In the genomic region with DNA sequence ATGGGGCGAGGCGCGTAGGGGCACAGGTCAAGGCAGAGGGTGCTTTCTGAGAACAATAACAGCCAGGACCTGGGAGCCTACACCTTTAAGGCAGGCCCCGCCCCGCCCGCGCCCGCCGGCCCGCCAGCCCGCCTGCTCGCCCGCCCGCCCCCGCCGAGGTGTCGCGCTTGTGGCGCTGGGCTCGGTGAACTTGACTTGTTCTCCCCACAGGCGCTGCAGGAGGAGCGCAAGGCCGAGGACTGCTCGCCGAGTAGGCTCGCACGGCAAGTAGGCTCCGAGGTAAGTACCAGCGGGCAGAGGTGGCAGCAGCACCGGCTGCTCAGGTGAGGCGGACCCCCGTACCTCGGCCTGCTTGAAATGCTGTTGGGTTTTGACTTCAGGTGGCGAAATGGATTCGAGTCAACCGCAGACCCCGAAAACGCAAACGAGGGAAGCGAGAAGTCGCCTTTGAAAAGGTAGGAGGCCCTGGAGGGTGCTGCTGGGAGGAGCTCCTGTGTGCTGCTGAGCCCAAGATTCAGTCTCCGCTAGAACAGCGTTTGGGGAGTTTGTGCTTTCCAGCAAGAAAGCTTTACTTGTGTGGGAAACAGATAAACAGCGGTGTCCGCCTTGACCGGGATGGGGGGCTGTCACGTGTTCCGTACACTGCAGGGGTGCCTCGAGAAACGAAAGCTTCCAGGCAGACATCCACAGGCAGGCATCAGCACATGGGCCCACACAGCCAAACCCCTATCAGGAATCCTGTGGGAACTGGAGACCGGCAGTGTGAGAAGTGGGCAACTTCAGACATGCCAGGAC, we compare ENCODE assay signal across 8 mouse cellular contexts.
A peak's percentile ranks its signal among the peaks of the same experiment; 100 is the strongest.
DNase-seq lines count a peak whose midpoint lies in the region; ATAC-seq and TF ChIP-seq lines count a peak whose summit lies in the region.

No protein-coding gene starts in this region.

- peak; percentile 54 for ATAC-seq in CD4-positive, CD25-positive, alpha-beta regulatory T cell, adult 4 months
- ATAC-seq in erythroblast, adult 5-6 weeks (replicated peaks; ENCODE audit: low FRiP score, poor library complexity, severe bottlenecking): peak; percentile 72
- ATAC-seq in lung, embryonic 15.5 days (ENCODE audit: borderline replicate concordance, extremely low read depth, low FRiP score, low TSS enrichment): peak; percentile 80

- H3K9ac ChIP-seq in lung, embryonic 15.5 days: peak overlapping the region; percentile 78

- H3K4me1 ChIP-seq in lung, embryonic 15.5 days: peaks cover 64% of the 10 kb centered on the region
- peaks cover 12% of the 10 kb centered on the region for H3K4me1 ChIP-seq in olfactory bulb, adult 2 months (ENCODE audit: control insufficient read depth, insufficient read depth, low read length)

- peak overlapping the region; percentile 63 for H3K4me3 ChIP-seq in lung, embryonic 15.5 days
- H3K4me3 ChIP-seq in olfactory bulb, adult 2 months (ENCODE audit: insufficient read depth, low read depth, low read length): peak overlapping the region; percentile 96

- no peaks in the 10 kb centered on the region for H3K9me3 ChIP-seq in lung, embryonic 15.5 days

- peak; percentile 77; the same call in 1 of the 2 replicates for TF ChIP-seq POLR2A in olfactory bulb, adult 2 months (IDR thresholded peaks at IDR 0.05; ENCODE audit: insufficient read depth, low read depth, low read length)

- H3K27me3 ChIP-seq in lung, embryonic 15.5 days: no peaks in the 10 kb centered on the region

- H3K36me3 ChIP-seq in lung, embryonic 15.5 days: no peaks in the 10 kb centered on the region

- under 1% methylated on average over 51 of the region's 51 CpGs for WGBS in lung, embryonic 15.5 days
- under 1% methylated on average over 51 of the region's 51 CpGs for WGBS in olfactory bulb, adult 2 months

- H3K27ac ChIP-seq in lung, embryonic 15.5 days: peak overlapping the region; percentile 92
- peak overlapping the region; percentile 98 for H3K27ac ChIP-seq in olfactory bulb, adult 2 months (ENCODE audit: insufficient read depth, low read depth, low read length)

- intact Hi-C loops in heart, postnatal 10 days (cut with DNase I): loop anchor here (2.0 to 5.0 kb wide), 2 partner anchors 33 to 92 kb away; no protein-coding TSS in a partner anchor

- no peak for TF ChIP-seq CTCF in olfactory bulb, adult 2 months (IDR thresholded peaks at IDR 0.05; ENCODE audit: insufficient read depth, low read depth, low read length)

- peak overlapping the region; percentile 60 for H3K4me2 ChIP-seq in lung, embryonic 15.5 days

- peak; percentile 88 for DNase-seq in brain, adult 2 months (ENCODE audit: low read depth, low spot score)
- peak; percentile 87 to 91 for DNase-seq in heart, postnatal 10 days
- DNase-seq in kidney, postnatal 4 days: peak; percentile 89 to 93
- DNase-seq in thymus, adult 18-20 months: peak; percentile 81 to 84

Comparison
In these comparisons a context has a peak if more than half of its experiments do, and no peak if none do; other contexts are left out.
1. Peak in every context shown above with its lines: DNase-seq, ATAC-seq, H3K4me3 ChIP-seq and H3K27ac ChIP-seq.